Mouse (Mus musculus) CH12.LX (cell line): ENCODE results near the gene Sowahc.

Experiments
- BHLHE40 ChIP-seq: IDR thresholded peaks from 2 replicates; pipeline ENCODE4 v1.6.1; 2011; ENCODE audit warnings: mild to moderate bottlenecking, low read depth, low read length, improper control_type of control experiment
- CTCF ChIP-seq, 2 experiments: IDR thresholded peaks in 1 of 2; conservative IDR thresholded peaks in 1 of 2; 2 replicates each; pipeline ENCODE4 v1.5.1; 2011 to 2012; ENCODE audit warnings: low read depth in 2 of 2, low read length in 2 of 2, improper control_type of control experiment in 1 of 2, inconsistent platforms in 1 of 2, mild to moderate bottlenecking in 1 of 2, moderate library complexity in 1 of 2
- GABPA ChIP-seq: IDR thresholded peaks from 2 replicates; pipeline ENCODE4 v1.6.1; 2012; ENCODE audit warnings: low read depth, low read length, improper control_type of control experiment, inconsistent platforms; ENCODE audit not compliant: insufficient replicate concordance
- HCFC1 ChIP-seq: IDR thresholded peaks from 2 replicates; pipeline ENCODE4 v1.6.1; 2012; ENCODE audit warnings: low read depth, mild to moderate bottlenecking, inconsistent platforms, low read length, improper control_type of control experiment
- JUN ChIP-seq: IDR thresholded peaks from 2 replicates; pipeline ENCODE4 v1.6.1; 2011; ENCODE audit warnings: low read depth, mild to moderate bottlenecking, low read length, improper control_type of control experiment, moderate library complexity; ENCODE audit not compliant: insufficient read depth
- JUND ChIP-seq: conservative IDR thresholded peaks from 2 replicates; pipeline ENCODE4 v1.6.1; 2011; ENCODE audit warnings: low read depth, low read length, improper control_type of control experiment
- MAFK ChIP-seq: IDR thresholded peaks from 2 replicates; pipeline ENCODE4 v1.6.1; 2011; ENCODE audit warnings: low read length, improper control_type of control experiment; ENCODE audit not compliant: insufficient replicate concordance
- MAZ ChIP-seq: IDR thresholded peaks from 2 replicates; pipeline ENCODE4 v1.6.1; 2012; ENCODE audit warnings: low read depth, mild to moderate bottlenecking, inconsistent platforms, low read length, improper control_type of control experiment, moderate library complexity
- MXI1 ChIP-seq: IDR thresholded peaks from 2 replicates; pipeline ENCODE4 v1.6.1; 2011; ENCODE audit warnings: mild to moderate bottlenecking, low read depth, low read length, improper control_type of control experiment
- NELFE ChIP-seq: IDR thresholded peaks from 2 replicates; pipeline ENCODE4 v1.6.1; 2011; ENCODE audit warnings: low read depth, low read length, improper control_type of control experiment
- POLR2A ChIP-seq: IDR thresholded peaks from 2 replicates; pipeline ENCODE4 v1.6.1; 2011; ENCODE audit warnings: low read depth, mild to moderate bottlenecking, improper control_type of control experiment, low read length
- TBP ChIP-seq: conservative IDR thresholded peaks from 2 replicates; pipeline ENCODE4 v1.6.1; 2011; ENCODE audit warnings: low read depth, low read length, improper control_type of control experiment
- TCF12 ChIP-seq: IDR thresholded peaks from 2 replicates; pipeline ENCODE4 v1.6.1; 2014; ENCODE audit warnings: low read depth, mild to moderate bottlenecking, inconsistent platforms, low read length, improper control_type of control experiment
- ZMIZ1 ChIP-seq: IDR thresholded peaks from 2 replicates; pipeline ENCODE4 v1.6.1; 2012; ENCODE audit warnings: low read depth, mild to moderate bottlenecking, inconsistent platforms, low read length, improper control_type of control experiment

GRCm38 (mm10) chr10:59220824-59221472 is 805 bp upstream of the Sowahc start:
- TF ChIP-seq POLR2A (no peak), TBP (no peak), NELFE (no peak), CTCF (conservative IDR thresholded peaks at IDR 0.05 in 1 of 2, IDR thresholded peaks at IDR 0.05 in 1 of 2; ENCODE audit: low read depth in 2 of 2, low read length in 2 of 2) (no peak), TCF12 (no peak), ZMIZ1 (no peak), BHLHE40 (no peak), HCFC1 (no peak), JUN (no peak), MAFK (no peak), MXI1 (no peak; the same call in 1 of the 2 replicates), GABPA (no peak), JUND (no peak), MAZ (no peak)
